Mouse (Mus musculus): ENCODE measurements around the gene Bax. TPM values are rescaled to one million over a fixed set of nuclear protein-coding genes. Genes with fewer than 3 reads are reported as not detected.

The Bax gene
- polyA plus RNA-seq, 1 experiment from 2014 or later = 91.3 TPM

DNA sequence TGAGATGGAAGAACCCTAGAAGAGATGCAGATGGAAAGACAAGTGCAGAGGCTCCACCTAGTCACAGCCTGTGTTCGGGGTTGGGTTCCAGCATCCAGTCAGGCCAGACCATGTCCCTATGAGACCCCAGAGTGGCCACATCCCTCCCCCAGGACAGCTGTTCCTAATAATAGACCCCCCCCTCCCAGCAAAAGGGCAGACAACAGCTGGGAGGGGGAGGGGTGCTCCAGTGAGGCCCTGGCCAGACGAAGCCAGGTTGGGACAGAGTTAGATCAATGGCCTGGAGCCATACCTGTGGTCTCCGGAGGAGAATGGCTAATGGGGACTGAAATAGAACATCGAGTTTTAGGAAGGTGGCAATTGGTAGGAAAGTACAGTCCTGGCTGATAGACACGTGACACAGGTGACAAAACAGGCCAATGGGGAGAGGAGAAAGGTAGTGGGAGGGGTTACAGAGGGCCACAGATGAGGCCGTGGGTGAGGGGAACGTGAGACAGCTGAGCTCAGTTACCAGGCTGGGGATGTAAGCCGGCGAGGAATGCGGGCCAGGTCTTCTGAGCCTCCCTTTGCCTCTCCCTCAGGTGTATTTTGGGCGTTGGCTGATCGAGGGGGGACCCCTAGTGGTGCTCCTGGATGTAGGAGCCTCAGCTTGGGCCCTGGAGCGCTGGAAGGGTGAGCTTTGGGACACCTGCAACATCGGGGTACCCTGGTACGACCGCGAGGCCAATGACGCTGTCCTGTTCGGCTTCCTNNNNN, 29.0 kb downstream of the Bax start, which contains the start of gene Ruvbl2:
TSS of gene Ruvbl2 (minus strand) at position 576 of the 756 bp plus-strand sequence.
- no peak for ATAC-seq (replicated peaks; ENCODE audit: insufficient number of reproducible peaks, low FRiP score, low TSS enrichment)
- Histone ChIP-seq H3K9me3 (replicated peaks; ENCODE audit: control insufficient read depth, low read length) (no peaks in the 10 kb centered on the region), H3K4me3 (ENCODE audit: low read depth, low read length) (no peak within 1 kb of the TSS; the same call in 1 of the 2 replicates), H3K36me3 (ENCODE audit: control insufficient read depth, insufficient read depth, low read length) (peaks cover 13% of the 10 kb centered on the region), H3K27ac (ENCODE audit: low read depth, low read length) (no peak within 1 kb of the TSS), H3K4me2 (peak within 1 kb of the TSS; percentile 96), H3K9ac (ENCODE audit: low read depth, low read length) (peak within 1 kb of the TSS; percentile 46), H3K4me1 (ENCODE audit: control insufficient read depth, insufficient read depth, low read length) (peaks cover 38% of the 10 kb centered on the region), H3K27me3 (ENCODE audit: control insufficient read depth, insufficient read depth, low read length) (no peaks in the 10 kb centered on the region)
- WGBS (ENCODE audit: insufficient replicate concordance) = 17% methylated on average over 19 of the region's 19 CpGs

DNA sequence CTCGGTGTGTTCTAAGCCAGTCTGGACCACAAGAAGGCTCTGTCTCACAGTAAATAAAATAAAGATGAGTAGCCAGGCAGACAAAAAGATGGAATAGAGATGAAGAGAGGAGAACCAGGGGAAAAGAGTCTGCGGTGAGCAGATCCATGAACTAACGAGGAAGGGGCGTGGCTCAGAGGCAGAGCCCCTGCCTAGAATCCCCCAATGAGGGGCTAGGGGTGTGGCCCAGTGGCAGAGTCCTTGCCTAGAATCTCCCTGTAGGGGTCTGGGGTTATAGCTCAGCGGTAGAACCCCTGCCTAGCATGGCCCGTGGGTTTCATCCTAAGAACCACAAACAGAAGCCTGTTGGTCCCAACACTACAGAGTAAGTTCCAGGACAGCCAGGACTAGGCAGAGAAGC, 29.7 kb downstream of the Bax start:
- ATAC-seq (replicated peaks; ENCODE audit: insufficient number of reproducible peaks, low FRiP score, low TSS enrichment) = no peak
- Histone ChIP-seq H3K27me3 (ENCODE audit: control insufficient read depth, insufficient read depth, low read length) (no peaks in the 10 kb centered on the region), H3K4me3 (ENCODE audit: low read depth, low read length) (no peak overlapping the region; the same call in 1 of the 2 replicates), H3K9me3 (replicated peaks; ENCODE audit: control insufficient read depth, low read length) (no peaks in the 10 kb centered on the region), H3K36me3 (ENCODE audit: control insufficient read depth, insufficient read depth, low read length) (peaks cover 11% of the 10 kb centered on the region), H3K4me1 (ENCODE audit: control insufficient read depth, insufficient read depth, low read length) (peaks cover 38% of the 10 kb centered on the region), H3K27ac (ENCODE audit: low read depth, low read length) (no peak overlapping the region), H3K9ac (ENCODE audit: low read depth, low read length) (no peak overlapping the region), H3K4me2 (peak overlapping the region; percentile 96)
- WGBS (ENCODE audit: insufficient replicate concordance) = 20% methylated on average over 6 of the region's 6 CpGs

DNA sequence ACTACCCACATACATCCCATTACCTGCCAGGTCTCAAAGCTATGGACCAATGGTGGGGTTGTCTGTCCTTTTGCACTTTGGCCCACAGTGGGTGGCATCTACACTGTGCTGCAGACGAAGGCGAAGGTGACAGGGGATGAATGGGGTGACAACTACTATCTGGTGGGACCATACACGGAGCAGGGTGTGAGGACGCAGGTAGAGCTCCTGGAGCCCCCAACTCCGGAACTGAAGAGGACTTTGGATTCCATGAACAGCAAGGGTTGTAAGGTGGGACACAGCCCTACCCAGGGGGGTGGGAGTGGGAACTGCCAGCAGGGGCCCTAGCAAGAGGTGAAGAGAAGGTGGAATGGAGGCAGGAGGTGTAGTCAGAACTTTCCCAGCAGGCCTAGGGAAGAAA, 30.3 kb downstream of the Bax start:
- no peak for ATAC-seq (replicated peaks; ENCODE audit: insufficient number of reproducible peaks, low FRiP score, low TSS enrichment)
- H3K36me3 ChIP-seq (ENCODE audit: control insufficient read depth, insufficient read depth, low read length) = peaks cover 7% of the 10 kb centered on the region
- no peak overlapping the region for H3K9ac ChIP-seq (ENCODE audit: low read depth, low read length)
- peak overlapping the region; percentile 86 for H3K4me3 ChIP-seq (ENCODE audit: low read depth, low read length)
- 81% methylated on average over 5 of the region's 5 CpGs for WGBS (ENCODE audit: insufficient replicate concordance)
- no peaks in the 10 kb centered on the region for H3K9me3 ChIP-seq (replicated peaks; ENCODE audit: control insufficient read depth, low read length)
- H3K4me1 ChIP-seq (ENCODE audit: control insufficient read depth, insufficient read depth, low read length) = peaks cover 38% of the 10 kb centered on the region
- no peaks in the 10 kb centered on the region for H3K27me3 ChIP-seq (ENCODE audit: control insufficient read depth, insufficient read depth, low read length)
- H3K4me2 ChIP-seq = peak overlapping the region; percentile 96
- H3K27ac ChIP-seq (ENCODE audit: low read depth, low read length) = no peak overlapping the region

DNA sequence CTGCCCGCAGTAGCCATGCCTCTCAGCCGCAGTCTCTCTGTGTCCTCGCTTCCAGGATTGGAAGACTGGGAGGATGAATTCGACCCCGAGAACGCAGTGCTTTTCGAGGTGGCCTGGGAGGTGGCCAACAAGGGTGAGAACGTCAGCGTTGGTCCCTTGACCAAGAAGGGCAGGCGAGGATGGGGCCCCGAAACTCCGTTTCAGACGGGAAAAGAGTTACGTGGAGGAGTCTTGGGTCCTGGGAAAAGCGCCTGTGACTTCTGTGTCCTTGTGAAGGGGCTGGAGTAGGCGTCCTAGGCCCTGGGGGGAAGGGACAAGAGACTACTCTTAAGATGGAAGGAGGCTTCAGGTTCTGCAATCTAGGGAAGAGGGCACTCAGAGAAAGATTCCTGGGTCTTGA, 31.7 kb downstream of the Bax start:
- no peak for ATAC-seq (replicated peaks; ENCODE audit: insufficient number of reproducible peaks, low FRiP score, low TSS enrichment)
- WGBS (ENCODE audit: insufficient replicate concordance) = 2% methylated on average over 16 of the region's 16 CpGs
- Histone ChIP-seq H3K27ac (ENCODE audit: low read depth, low read length) (peak overlapping the region; percentile 84), H3K4me1 (ENCODE audit: control insufficient read depth, insufficient read depth, low read length) (peaks cover 38% of the 10 kb centered on the region), H3K4me2 (peak overlapping the region; percentile 96), H3K4me3 (ENCODE audit: low read depth, low read length) (peak overlapping the region; percentile 86), H3K36me3 (ENCODE audit: control insufficient read depth, insufficient read depth, low read length) (peaks cover 2% of the 10 kb centered on the region; the same call in 1 of the 2 replicates), H3K9me3 (replicated peaks; ENCODE audit: control insufficient read depth, low read length) (no peaks in the 10 kb centered on the region), H3K27me3 (ENCODE audit: control insufficient read depth, insufficient read depth, low read length) (no peaks in the 10 kb centered on the region), H3K9ac (ENCODE audit: low read depth, low read length) (peak overlapping the region; percentile 95)

DNA sequence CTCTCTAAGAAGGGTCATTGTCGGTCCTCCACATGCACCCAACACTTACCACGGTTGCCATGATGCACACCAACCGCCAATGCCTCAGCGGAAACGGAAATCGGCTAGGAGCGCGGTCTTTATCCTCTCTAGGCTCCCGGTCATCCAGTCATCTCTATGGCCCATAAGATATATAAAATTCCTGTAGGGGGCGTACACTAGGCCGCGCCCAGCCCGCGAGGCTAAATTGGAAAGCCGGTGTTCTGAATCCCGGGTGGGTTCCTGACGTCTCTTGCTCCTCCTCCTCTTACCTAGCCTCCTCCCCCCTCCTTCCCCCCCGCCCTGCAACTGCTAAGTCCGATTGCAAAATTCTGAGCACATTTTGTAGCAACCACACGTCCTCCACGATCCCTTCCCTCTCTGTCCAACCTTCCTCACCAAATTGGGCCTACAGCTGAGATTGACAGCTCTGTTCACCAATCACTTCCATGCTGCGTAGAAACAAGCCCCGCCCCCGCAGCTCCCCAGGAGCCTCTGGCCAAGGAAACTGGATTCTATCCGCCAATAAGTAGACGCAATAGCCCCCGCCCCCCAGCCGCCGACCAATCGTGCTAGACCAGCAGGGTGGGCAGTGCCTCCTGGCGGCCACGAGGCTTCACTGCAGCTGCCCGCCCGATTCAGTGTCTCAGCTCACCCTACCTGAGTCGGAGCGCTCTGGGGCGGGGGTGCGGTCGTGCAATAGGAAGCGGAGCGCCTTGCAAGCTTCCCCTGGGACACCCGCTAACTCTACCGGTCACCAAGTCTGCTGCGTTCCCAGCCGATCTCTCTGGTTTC, 32.3 kb downstream of the Bax start, which contains the start of gene Gys1:
TSS of gene Gys1 (plus strand) at position 642 of the 813 bp plus-strand sequence.
- peak within 1 kb of the TSS; percentile 95 for H3K9ac ChIP-seq (ENCODE audit: low read depth, low read length)
- peak within 1 kb of the TSS; percentile 91 for H3K27ac ChIP-seq (ENCODE audit: low read depth, low read length)
- peak; percentile 93 for ATAC-seq (replicated peaks; ENCODE audit: insufficient number of reproducible peaks, low FRiP score, low TSS enrichment)
- H3K27me3 ChIP-seq (ENCODE audit: control insufficient read depth, insufficient read depth, low read length) = no peaks in the 10 kb centered on the region
- 1% methylated on average over 45 of the region's 45 CpGs for WGBS (ENCODE audit: insufficient replicate concordance)
- H3K9me3 ChIP-seq (replicated peaks; ENCODE audit: control insufficient read depth, low read length) = no peaks in the 10 kb centered on the region
- peaks cover 38% of the 10 kb centered on the region for H3K4me1 ChIP-seq (ENCODE audit: control insufficient read depth, insufficient read depth, low read length)
- H3K36me3 ChIP-seq (ENCODE audit: control insufficient read depth, insufficient read depth, low read length) = peaks cover 6% of the 10 kb centered on the region; the same call in 1 of the 2 replicates
- H3K4me3 ChIP-seq (ENCODE audit: low read depth, low read length) = peak within 1 kb of the TSS; percentile 86
- peak within 1 kb of the TSS; percentile 96 for H3K4me2 ChIP-seq

DNA sequence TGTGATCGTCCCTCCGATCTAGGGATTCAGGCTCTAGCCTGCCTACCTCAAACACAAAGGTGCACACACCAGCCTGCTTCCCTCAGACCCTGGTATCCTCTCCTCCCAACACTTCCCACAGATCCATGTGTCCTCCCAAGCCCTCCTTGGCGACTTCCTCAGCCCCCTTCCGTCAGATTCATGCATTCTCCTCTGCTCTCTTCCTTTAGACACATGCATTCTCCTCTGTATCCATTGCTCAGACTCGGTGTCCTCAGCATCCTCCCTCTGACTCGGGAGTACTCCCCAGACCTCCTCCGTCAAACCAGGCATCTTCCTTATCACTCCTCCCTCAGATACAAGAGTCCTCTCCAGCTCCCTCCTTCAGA, 32.9 kb downstream of the Bax start:
- Histone ChIP-seq H3K27ac (ENCODE audit: low read depth, low read length) (peak overlapping the region; percentile 91; the same call in 1 of the 2 replicates), H3K4me3 (ENCODE audit: low read depth, low read length) (peak overlapping the region; percentile 86), H3K4me2 (peak overlapping the region; percentile 96), H3K36me3 (ENCODE audit: control insufficient read depth, insufficient read depth, low read length) (peaks cover 10% of the 10 kb centered on the region; the same call in 1 of the 2 replicates), H3K9me3 (replicated peaks; ENCODE audit: control insufficient read depth, low read length) (no peaks in the 10 kb centered on the region), H3K4me1 (ENCODE audit: control insufficient read depth, insufficient read depth, low read length) (peaks cover 38% of the 10 kb centered on the region), H3K27me3 (ENCODE audit: control insufficient read depth, insufficient read depth, low read length) (no peaks in the 10 kb centered on the region), H3K9ac (ENCODE audit: low read depth, low read length) (peak overlapping the region; percentile 87)
- ATAC-seq (replicated peaks; ENCODE audit: insufficient number of reproducible peaks, low FRiP score, low TSS enrichment) = no peak
- WGBS (ENCODE audit: insufficient replicate concordance) = 2% methylated on average over 7 of the region's 7 CpGs

DNA sequence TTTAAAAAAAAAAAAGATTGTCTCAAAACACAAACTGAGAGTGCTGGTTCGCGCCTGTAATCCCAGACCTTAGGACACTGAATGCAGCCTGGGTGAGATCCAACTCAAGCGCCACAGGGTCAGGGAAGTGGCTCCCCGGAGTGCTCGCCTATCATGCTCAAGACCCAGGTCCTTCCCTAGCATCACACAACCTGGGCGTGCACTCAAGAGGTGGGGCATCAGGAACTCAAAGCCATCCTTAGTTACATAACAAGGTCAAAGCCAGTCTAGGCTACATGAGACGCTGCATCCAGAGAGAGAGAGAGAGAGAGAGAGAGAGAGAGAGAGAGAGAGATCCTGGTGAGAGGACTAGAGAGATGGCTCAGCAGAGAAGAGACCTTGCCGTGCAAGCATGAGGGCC, 40.1 kb downstream of the Bax start:
- Histone ChIP-seq H3K9ac (ENCODE audit: low read depth, low read length) (no peak overlapping the region), H3K4me2 (no peak overlapping the region), H3K9me3 (replicated peaks; ENCODE audit: control insufficient read depth, low read length) (no peaks in the 10 kb centered on the region), H3K27me3 (ENCODE audit: control insufficient read depth, insufficient read depth, low read length) (no peaks in the 10 kb centered on the region), H3K4me1 (ENCODE audit: control insufficient read depth, insufficient read depth, low read length) (no peaks in the 10 kb centered on the region), H3K36me3 (ENCODE audit: control insufficient read depth, insufficient read depth, low read length) (peaks cover 42% of the 10 kb centered on the region), H3K27ac (ENCODE audit: low read depth, low read length) (no peak overlapping the region), H3K4me3 (ENCODE audit: low read depth, low read length) (no peak overlapping the region)
- no peak for ATAC-seq (replicated peaks; ENCODE audit: insufficient number of reproducible peaks, low FRiP score, low TSS enrichment)
- WGBS (ENCODE audit: insufficient replicate concordance) = 90% methylated on average over 8 of the region's 8 CpGs

DNA sequence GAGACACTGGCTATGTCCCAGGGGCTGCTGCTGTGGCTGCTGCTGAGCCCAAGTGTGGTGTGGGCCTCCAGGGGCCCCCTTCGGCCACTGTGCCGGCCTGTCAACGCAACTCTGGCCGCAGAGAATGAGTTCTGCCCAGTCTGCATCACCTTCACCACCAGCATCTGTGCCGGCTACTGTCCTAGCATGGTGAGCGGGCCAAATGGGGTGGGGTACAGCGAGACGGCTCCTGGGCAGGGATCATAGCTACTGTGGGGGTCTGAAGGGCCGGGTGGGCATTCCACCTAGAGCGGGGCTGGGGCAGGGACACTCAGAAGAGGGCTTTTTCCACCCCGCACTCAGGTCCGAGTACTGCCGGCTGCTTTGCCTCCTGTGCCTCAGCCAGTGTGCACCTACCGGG, 45.5 kb downstream of the Bax start:
- Histone ChIP-seq H3K27ac (ENCODE audit: low read depth, low read length) (no peak overlapping the region), H3K4me3 (ENCODE audit: low read depth, low read length) (no peak overlapping the region), H3K9me3 (replicated peaks; ENCODE audit: control insufficient read depth, low read length) (no peaks in the 10 kb centered on the region), H3K9ac (ENCODE audit: low read depth, low read length) (no peak overlapping the region), H3K4me1 (ENCODE audit: control insufficient read depth, insufficient read depth, low read length) (peaks cover 10% of the 10 kb centered on the region; the same call in 1 of the 2 replicates), H3K4me2 (no peak overlapping the region), H3K36me3 (ENCODE audit: control insufficient read depth, insufficient read depth, low read length) (peaks cover 32% of the 10 kb centered on the region), H3K27me3 (ENCODE audit: control insufficient read depth, insufficient read depth, low read length) (peaks cover 52% of the 10 kb centered on the region)
- ATAC-seq (replicated peaks; ENCODE audit: insufficient number of reproducible peaks, low FRiP score, low TSS enrichment) = no peak
- 88% methylated on average over 14 of the region's 14 CpGs for WGBS (ENCODE audit: insufficient replicate concordance)

Measured in heart, embryonic 11.5 days (tissue).